Mouse (Mus musculus) heart, embryonic 14.5 days (tissue): Measurements from ENCODE around the gene Slc9b1. TPM values are rescaled to one million over a fixed set of nuclear protein-coding genes. Genes with fewer than 3 reads are reported as not detected.

Experiments
- ATAC-seq: fragments of 200-750 bp; cut with Nextera tagmentation; 2 replicates; pipeline ENCODE4 v1.8.0; 2017; ENCODE audit warnings: low read depth, moderate TSS enrichment; ENCODE audit not compliant: insufficient number of reproducible peaks, insufficient read depth, low FRiP score
- H3K27ac ChIP-seq, 2 experiments: fragments of 200-500 bp in 1 of 2; fragments of 300-500 bp in 1 of 2; sonication (generic) in 1 of 2; replicated peaks in 1 of 2; 2 replicates each; pipeline ENCODE4 v1.5.1; 2012 to 2014; ENCODE audit warnings: low read depth in 2 of 2, low read length in 2 of 2, control low read depth in 1 of 2, mild to moderate bottlenecking in 1 of 2, mixed read lengths in 1 of 2; ENCODE audit not compliant: control insufficient read depth in 1 of 2, insufficient read depth in 1 of 2
- H3K27me3 ChIP-seq: fragments of 300-500 bp; sonication (generic); 2 replicates; pipeline ENCODE4 v1.6.1; 2014; ENCODE audit warnings: mild to moderate bottlenecking, low read length, control low read depth; ENCODE audit not compliant: control insufficient read depth, insufficient read depth
- H3K36me3 ChIP-seq: fragments of 300-500 bp; sonication (generic); 2 replicates; pipeline ENCODE4 v1.6.1; 2014; ENCODE audit warnings: mild to moderate bottlenecking, control low read depth, low read length, mixed read lengths; ENCODE audit not compliant: control insufficient read depth, insufficient read depth
- H3K4me1 ChIP-seq, 2 experiments: fragments of 200-500 bp in 1 of 2; fragments of 300-500 bp in 1 of 2; sonication (generic) in 1 of 2; 2 replicates each; pipeline ENCODE4 v1.6.1; 2012 to 2014; ENCODE audit warnings: low read length in 2 of 2, control low read depth in 1 of 2, mixed read lengths in 1 of 2; ENCODE audit not compliant: control insufficient read depth in 2 of 2, insufficient read depth in 2 of 2
- H3K4me2 ChIP-seq: fragments of 300-500 bp; sonication (generic); 2 replicates; pipeline ENCODE4 v1.6.1; 2014; ENCODE audit warnings: mild to moderate bottlenecking, low read length
- H3K4me3 ChIP-seq, 2 experiments: fragments of 200-500 bp in 1 of 2; fragments of 300-500 bp in 1 of 2; sonication (generic) in 1 of 2; 2 replicates each; pipeline ENCODE4 v1.5.1; 2012 to 2014; ENCODE audit warnings: low read length in 2 of 2, mild to moderate bottlenecking in 2 of 2, control low read depth in 1 of 2, low read depth in 1 of 2, moderate library complexity in 1 of 2; ENCODE audit not compliant: control insufficient read depth in 1 of 2, insufficient read depth in 1 of 2
- H3K9ac ChIP-seq: fragments of 300-500 bp; sonication (generic); 2 replicates; pipeline ENCODE4 v1.6.1; 2014; ENCODE audit warnings: mild to moderate bottlenecking, low read length
- H3K9me3 ChIP-seq: fragments of 300-500 bp; sonication (generic); 2 replicates; pipeline ENCODE4 v1.6.1; 2016; ENCODE audit warnings: low read length, control low read depth; ENCODE audit not compliant: control insufficient read depth
- WGBS: fragments of 180-500 bp; shearing (Covaris S2); extraction: QIAGEN DNeasy Blood & Tissue Kit; methylation state at CpG from one replicate; pipeline ENCODE4 v1.1.7; 2014; 5-methylcytosine and 5-hydroxymethylcytosine counted together
- polyA plus RNA-seq: library from polyadenylated mRNA; unstranded; fragments of >200 nt; fragmentation: Nextera tagmentation; extraction: Ambion mirVana; gene quantifications from 2 replicates; pipeline ENCODE4 v1.2.1, GENCODE M21; 2014

Slc9b1 gene
- polyA plus RNA-seq: not detected in 2 replicates

DNA sequence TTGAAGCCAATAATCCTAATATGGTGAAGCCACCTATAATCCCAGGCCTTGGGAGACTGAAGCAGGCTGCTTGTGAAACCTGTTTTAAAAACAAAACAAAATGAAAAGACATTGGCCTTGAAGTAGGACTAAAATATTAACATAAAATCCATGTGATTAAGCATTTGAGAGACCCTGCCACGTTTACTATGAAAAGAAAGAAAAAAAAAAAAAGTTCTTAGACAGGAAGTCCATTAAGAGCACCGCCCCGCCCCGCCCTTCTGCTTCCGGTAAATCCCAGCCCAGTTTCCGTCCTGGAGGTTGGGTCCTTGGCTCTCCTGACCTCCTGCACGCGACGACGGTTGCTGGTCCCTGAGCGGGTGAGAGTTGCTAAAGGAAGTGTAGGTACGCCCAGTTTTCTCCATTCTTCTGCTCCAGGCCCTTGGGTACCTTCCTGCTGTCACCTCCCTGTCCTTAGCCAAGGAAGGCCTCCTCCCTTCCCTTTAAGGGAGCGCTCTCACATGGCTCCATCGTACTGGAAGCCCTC lies at the start of gene Slc9b1:
TSS of gene Slc9b1 (plus strand) at position 291 of the 526 bp plus-strand sequence.
- Histone ChIP-seq H3K4me3 (no peak within 1 kb of the TSS), H3K4me2 (no peak within 1 kb of the TSS), H3K27ac (no peak within 1 kb of the TSS), H3K4me1 (no peaks in the 10 kb centered on the region), H3K27me3 (no peaks in the 10 kb centered on the region), H3K36me3 (no peaks in the 10 kb centered on the region), H3K9me3 (no peaks in the 10 kb centered on the region), H3K9ac (no peak within 1 kb of the TSS)
- 74% methylated on average over 14 of the region's 14 CpGs for WGBS
- no peak for ATAC-seq

DNA sequence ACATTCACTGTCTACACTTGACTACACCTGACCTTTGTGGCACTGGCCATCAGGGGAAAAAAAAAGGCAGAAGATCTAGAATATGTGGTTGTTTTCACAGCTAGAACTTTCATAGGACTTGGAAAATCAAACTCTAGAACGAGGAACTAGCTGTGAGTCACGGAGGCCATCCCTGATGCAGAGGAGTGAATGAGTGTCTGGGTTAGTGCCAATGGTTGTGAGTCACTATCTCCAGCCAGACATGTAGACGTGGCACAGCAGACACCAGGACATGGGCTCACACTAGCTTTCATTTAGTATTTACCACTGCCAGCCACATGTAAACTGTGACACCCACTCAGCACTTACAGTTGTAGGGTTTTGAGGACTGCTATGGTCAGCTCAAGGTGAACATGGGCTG lies 49.3 kb upstream of the Slc9b1 start:
- ATAC-seq: no peak
- no peaks in the 10 kb centered on the region for H3K9me3 ChIP-seq
- no peak overlapping the region for H3K4me2 ChIP-seq
- H3K4me3 ChIP-seq: no peak overlapping the region
- H3K36me3 ChIP-seq: no peaks in the 10 kb centered on the region
- WGBS: 49% methylated on average over 3 of the region's 3 CpGs
- H3K27ac ChIP-seq: no peak overlapping the region
- no peak overlapping the region for H3K9ac ChIP-seq
- peaks cover 3% of the 10 kb centered on the region in 2 experiments; a peak in 3 of 4 replicates for H3K4me1 ChIP-seq
- no peaks in the 10 kb centered on the region for H3K27me3 ChIP-seq

DNA sequence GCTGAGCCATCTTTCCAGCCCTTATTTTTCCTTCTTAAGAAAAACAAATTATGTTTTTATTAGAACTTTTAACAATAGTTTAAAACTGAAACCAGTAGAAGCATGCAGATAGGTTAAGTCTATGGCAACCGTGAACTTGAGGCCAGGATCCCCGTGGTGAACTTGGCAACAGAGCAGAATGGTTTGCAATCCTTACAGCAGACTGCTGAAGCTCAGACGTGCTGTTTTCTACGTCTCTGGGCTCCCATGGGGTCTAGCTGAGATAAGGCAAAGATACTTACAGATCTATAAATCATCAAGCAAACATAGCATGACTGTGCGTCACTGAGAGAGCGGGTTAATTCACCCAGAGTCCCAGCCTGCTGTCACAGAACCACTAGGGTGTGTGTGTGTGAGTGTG lies 47.7 kb upstream of the Slc9b1 start:
- H3K4me2 ChIP-seq: no peak overlapping the region

DNA sequence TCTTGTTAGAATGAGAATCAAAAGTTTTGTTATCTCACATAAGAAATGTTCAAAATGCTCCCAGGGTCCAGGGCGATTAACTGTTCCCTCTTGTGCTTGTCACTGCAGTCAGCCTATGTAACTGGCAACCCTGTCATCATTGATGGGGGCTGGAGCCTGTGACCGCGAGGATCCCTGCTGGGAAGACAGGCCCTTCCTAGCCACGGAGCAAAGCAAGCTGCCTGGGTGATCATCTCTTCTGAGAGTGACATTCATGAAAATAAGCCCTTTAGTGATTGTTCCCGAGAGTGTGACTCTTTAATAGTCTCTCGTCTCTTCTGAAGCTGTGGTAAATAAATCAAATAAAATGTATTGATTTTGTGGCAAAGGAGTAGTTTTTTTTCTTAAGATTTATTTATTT lies 43.8 kb upstream of the Slc9b1 start:
- Histone ChIP-seq H3K27ac (no peak overlapping the region), H3K27me3 (no peaks in the 10 kb centered on the region), H3K4me1 (peaks cover 6 to 9% of the 10 kb centered on the region in 2 experiments; a peak in 3 of 4 replicates), H3K4me3 (no peak overlapping the region), H3K4me2 (no peak overlapping the region), H3K36me3 (no peaks in the 10 kb centered on the region), H3K9me3 (no peaks in the 10 kb centered on the region), H3K9ac (no peak overlapping the region)
- no peak for ATAC-seq
- WGBS: 33% methylated on average over 6 of the region's 6 CpGs

More for the DNA sequence above, 47.7 kb upstream of the Slc9b1 start:
- Histone ChIP-seq H3K9ac (no peak overlapping the region), H3K36me3 (no peaks in the 10 kb centered on the region), H3K27ac (no peak overlapping the region), H3K4me1 (no peaks in the 10 kb centered on the region), H3K27me3 (no peaks in the 10 kb centered on the region), H3K9me3 (no peaks in the 10 kb centered on the region), H3K4me3 (no peak overlapping the region)
- ATAC-seq: no peak
- WGBS: 58% methylated on average over 6 of the region's 6 CpGs

DNA sequence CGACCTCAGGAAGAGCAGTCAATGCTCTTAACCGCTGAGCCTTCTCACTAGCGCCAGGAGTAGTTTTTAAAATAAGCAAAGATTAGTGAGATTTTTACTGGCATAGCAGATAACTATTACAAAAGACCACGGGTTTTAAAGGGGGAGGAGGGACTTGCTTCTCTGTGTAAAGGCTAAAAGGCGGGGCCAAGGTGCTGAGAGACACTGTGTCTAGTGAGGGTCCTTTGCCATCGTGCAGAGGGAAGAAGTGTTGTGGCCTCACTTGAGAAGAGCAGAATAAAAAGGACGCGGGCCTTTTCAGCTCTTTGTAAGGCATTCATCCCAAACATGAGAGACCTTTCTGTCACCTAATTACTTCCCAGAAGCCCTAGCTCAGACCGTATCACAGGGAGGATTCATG lies 43.3 kb upstream of the Slc9b1 start:
- H3K9me3 ChIP-seq: no peaks in the 10 kb centered on the region
- H3K36me3 ChIP-seq: no peaks in the 10 kb centered on the region
- no peak overlapping the region for H3K27ac ChIP-seq
- ATAC-seq: no peak
- WGBS: 42% methylated on average over 9 of the region's 9 CpGs
- no peaks in the 10 kb centered on the region for H3K27me3 ChIP-seq
- H3K9ac ChIP-seq: no peak overlapping the region
- peaks cover 6 to 9% of the 10 kb centered on the region in 2 experiments; a peak in 3 of 4 replicates for H3K4me1 ChIP-seq
- H3K4me2 ChIP-seq: no peak overlapping the region
- no peak overlapping the region for H3K4me3 ChIP-seq

DNA sequence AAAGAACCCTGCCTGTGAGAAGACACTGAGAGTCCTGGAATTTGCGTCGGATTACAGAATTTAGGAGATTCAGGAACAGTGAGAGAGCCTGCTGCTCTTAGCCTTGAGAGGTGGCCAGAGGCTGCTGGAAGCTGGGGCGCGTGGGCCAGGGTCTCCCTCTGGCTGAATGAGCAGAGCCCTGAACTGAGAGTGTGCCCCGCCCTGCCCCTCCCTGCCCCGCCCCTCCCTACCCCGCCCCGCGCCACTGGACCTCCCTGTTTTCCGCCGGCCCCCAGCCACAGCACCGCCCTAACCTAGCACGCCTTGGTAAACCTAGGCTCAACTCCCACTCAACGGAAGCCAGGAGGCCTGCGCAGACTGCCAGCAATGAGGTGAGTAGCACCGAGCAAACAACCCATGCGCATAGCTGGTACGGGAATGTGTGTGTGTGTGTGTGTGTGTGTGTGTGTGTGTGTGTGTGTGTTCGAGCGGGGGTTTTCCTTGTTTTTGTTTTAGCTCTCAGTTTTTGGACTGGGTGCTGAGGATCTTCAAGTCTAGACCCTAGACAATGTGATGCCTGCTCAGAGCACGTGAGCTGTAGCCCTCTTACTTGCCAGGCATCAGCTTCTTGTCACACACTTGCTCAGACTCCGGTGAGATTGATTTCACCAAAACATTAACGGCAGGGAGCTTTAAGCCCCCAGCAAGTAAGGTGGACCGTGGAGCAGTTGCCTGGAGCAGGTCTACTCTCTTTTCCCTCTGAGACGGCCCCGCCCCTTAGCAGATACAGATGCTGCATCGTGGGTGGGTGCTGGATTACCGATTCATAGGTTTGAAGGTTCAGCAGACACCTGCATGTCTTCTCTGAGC lies 40.2 kb upstream of the Slc9b1 start, which contains the start of gene Slc9b2:
TSS of gene Slc9b2 (plus strand) at position 290 of the 849 bp plus-strand sequence.
- Histone ChIP-seq H3K9ac (peak within 1 kb of the TSS; percentile 57), H3K27me3 (no peaks in the 10 kb centered on the region), H3K9me3 (no peaks in the 10 kb centered on the region), H3K4me2 (peak within 1 kb of the TSS; percentile 81), H3K36me3 (no peaks in the 10 kb centered on the region), H3K4me1 (peaks cover 6 to 9% of the 10 kb centered on the region in 2 experiments; a peak in 3 of 4 replicates), H3K27ac (no peak within 1 kb of the TSS), H3K4me3 (peak within 1 kb of the TSS; percentile 42 to 52)
- WGBS: 7% methylated on average over 28 of the region's 28 CpGs
- ATAC-seq: peak; percentile 73

DNA sequence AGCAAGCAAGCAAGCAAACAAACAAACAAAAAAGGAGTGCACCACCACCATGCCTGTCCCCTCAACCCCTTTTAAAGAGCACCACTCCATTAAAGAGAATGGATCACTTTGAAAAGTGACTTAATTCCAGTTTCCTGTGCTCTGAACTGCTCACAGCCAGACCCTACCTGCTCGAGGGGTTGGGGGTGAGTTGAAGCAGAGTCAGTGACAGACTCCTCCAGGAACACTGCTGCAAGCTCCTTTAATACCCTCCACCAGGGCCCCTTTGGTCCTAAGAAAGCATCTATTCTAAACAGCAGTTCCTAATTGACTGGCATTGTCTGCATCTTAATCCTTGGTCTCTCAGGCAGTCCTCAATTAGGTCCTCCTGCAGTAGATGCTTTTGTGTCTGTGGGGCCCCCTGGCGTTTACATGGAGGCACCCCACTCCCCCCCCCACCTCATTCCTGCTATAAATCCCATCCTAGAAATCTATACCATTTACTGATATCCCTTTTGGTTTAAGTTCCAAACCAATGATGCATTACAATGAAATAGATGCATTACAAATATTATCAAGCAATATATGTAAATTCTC lies 34.8 kb upstream of the Slc9b1 start:
- 48% methylated on average over 2 of the region's 2 CpGs for WGBS
- H3K4me3 ChIP-seq: no peak overlapping the region
- H3K36me3 ChIP-seq: no peaks in the 10 kb centered on the region
- no peak overlapping the region for H3K27ac ChIP-seq
- H3K9me3 ChIP-seq: peaks cover 3% of the 10 kb centered on the region; the same call in 1 of the 2 replicates
- H3K4me1 ChIP-seq: peaks cover 0 to 2% of the 10 kb centered on the region in 2 experiments; a peak in 1 of 4 replicates
- no peak overlapping the region for H3K9ac ChIP-seq
- no peak for ATAC-seq
- no peaks in the 10 kb centered on the region for H3K27me3 ChIP-seq
- H3K4me2 ChIP-seq: no peak overlapping the region
